Mouse (Mus musculus): ENCODE data around the gene Gm12185. TPM values are rescaled to one million over a fixed set of nuclear protein-coding genes. Genes with fewer than 3 reads are reported as not detected.

Gm12185 gene
- total RNA-seq, 2 experiments from 2014 or later, result 0.44 to 0.54 TPM

DNA sequence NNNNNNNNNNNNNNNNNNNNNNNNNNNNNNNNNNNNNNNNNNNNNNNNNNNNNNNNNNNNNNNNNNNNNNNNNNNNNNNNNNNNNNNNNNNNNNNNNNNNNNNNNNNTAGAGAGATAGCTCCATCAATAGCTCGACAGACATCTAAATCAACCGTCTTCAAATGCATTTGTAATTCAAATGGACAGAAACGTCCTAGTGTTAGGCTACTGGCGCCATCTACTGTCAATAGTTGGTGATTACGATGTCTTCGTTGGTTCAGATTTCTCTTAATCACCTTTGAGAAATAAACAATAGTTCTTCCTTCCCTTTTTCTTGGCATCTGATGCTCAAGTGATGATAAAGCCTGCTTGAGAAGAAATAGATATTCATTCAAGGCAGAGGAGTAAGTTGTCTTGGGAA is 133.0 kb downstream of the Gm12185 start:
- peak in 1 of 2 experiments; percentile 40 for DNase-seq (ENCODE audit: low spot score in 2 of 2)

Other genes with a start within 250 kb of the Gm12185 start
- gene Rack1, start 191.9 kb downstream of the Gm12185 start, total RNA-seq (2021), result 100 to 1,000 TPM; 692 to 818 TPM
- 10 to 100 TPM; 26.4 to 30.1 TPM for gene Trim41, start 174.9 kb downstream of the Gm12185 start, total RNA-seq (2021)
- 10 to 100 TPM; 46.3 to 63.6 TPM for gene Trim7, start 166.1 kb downstream of the Gm12185 start, total RNA-seq (2021)
- 1 to 10 TPM; 1.9 to 4.9 TPM for gene Gm12184, start 165.6 kb downstream of the Gm12185 start, total RNA-seq (2021)
- gene Irgm1, start 120.5 kb downstream of the Gm12185 start, total RNA-seq (2021), result 1 to 10 TPM; 7.9 to 8.0 TPM
- under 1 TPM; 0.44 to 0.59 TPM for gene Gm5431, start 90.0 kb downstream of the Gm12185 start, total RNA-seq (2021)
- gene Psme2b, start 46.0 kb downstream of the Gm12185 start, total RNA-seq (2021), result 1 to 10 TPM; 1.6 to 3.0 TPM
- gene Olfr56, start 13.3 kb downstream of the Gm12185 start, total RNA-seq (2021), result under 1 TPM; 0.10 to 0.15 TPM
- 1 to 10 TPM in 1 of 2 experiments, under 1 TPM in 1; 0.57 to 1.3 TPM for gene 9930111J21Rik1, start 12.8 kb downstream of the Gm12185 start, total RNA-seq (2021)
- gene Tgtp1, start 1.9 kb upstream of the Gm12185 start, total RNA-seq (2021), result under 1 TPM; 0.57 to 0.81 TPM
- 1 to 10 TPM; 1.7 to 1.9 TPM for gene 9930111J21Rik2, start 59.0 kb upstream of the Gm12185 start, total RNA-seq (2021)
- not detected for gene Tgtp2, start 72.0 kb upstream of the Gm12185 start, total RNA-seq (2021)
- 1 to 10 TPM; 1.6 to 2.1 TPM for gene Ifi47, start 84.4 kb upstream of the Gm12185 start, total RNA-seq (2021)
- gene Olfr1396, start 122.6 kb upstream of the Gm12185 start, total RNA-seq (2021), result under 1 TPM in 1 of 2 experiments, not detected in 1; 0.27 TPM
- not detected for gene Olfr1395, start 150.0 kb upstream of the Gm12185 start, total RNA-seq (2021)
- gene Olfr1394, start 162.2 kb upstream of the Gm12185 start, total RNA-seq (2021), result not detected
- 10 to 100 TPM; 10.8 to 11.8 TPM for gene Btnl9, start 194.9 kb upstream of the Gm12185 start, total RNA-seq (2021)
- 10 to 100 TPM; 30.4 to 39.9 TPM for gene Zfp62, start 211.1 kb upstream of the Gm12185 start, total RNA-seq (2021)